Mouse (Mus musculus) adrenal gland, postnatal 25 days (tissue): ENCODE measurements at regions not wholly inside any gene's neighbourhood (a gene's known extent, or its start where the extent isn't known, plus 50 kb on each side); places are given as distances from the start of the nearest gene placed in this dataset.

Experiments
- DNase-seq: peaks from one replicate; pipeline ENCODE4 v3.0.0; 2021; ENCODE audit warnings: mixed read lengths

DNA sequence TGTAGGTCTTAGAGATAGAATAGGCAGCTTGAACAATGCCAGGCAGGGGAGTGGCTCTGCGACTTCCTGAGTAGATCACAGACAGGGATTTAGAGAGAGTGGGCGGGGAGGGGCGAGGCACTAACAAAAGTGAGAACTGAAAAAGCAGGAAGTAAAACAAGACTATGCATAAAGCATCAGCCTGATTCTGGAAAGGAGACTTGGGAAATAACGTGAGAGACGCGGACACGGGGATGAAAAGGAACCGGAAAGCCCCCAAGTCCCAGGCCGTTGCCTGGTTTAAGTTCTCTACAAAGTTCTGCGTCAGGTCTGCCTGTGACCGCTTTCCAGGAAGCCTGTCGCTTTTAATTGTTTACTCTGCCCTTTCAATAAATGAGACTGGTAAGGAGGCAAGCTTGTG lies 86.3 kb downstream of the D16Ertd472e start:
- no peak for DNase-seq

DNA sequence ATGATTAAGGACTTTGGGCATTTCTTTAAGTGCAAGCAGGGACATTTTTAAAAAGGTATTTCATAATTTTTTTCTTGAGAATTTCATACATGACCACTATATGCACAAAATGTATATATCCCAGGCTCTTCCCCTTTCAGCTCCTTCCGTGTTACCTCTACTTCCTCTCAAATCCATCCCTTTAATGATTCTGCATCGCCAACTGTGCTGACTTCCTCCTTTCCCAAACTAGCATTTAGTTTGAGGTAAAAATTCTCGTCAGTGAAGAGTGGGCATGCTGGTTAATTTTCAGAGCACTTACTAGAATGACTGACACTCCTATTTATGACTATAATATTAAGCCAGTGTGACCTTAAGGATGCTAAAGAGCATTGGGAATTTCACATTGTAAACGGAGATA lies 86.9 kb downstream of the D16Ertd472e start:
- DNase-seq, result no peak

DNA sequence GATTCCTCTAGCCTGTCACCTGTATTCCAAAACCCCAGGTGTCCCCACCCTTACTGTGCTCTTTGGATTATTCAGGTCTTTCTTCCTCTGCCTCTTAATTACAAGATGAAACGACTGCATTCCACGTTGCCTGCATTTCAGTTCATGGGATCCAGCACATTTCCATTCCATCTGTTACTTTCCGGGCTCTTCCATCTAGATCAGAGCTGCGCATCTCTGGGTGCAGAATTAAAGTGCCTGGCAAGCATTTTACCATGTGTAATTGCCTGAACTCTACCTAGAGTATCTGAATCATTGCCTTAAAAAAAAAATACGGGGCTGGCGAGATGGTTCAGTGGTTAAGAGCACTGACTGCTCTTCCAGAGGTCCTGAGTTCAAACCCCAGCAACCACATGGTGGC lies 90.0 kb downstream of the D16Ertd472e start:
- DNase-seq, result no peak

DNA sequence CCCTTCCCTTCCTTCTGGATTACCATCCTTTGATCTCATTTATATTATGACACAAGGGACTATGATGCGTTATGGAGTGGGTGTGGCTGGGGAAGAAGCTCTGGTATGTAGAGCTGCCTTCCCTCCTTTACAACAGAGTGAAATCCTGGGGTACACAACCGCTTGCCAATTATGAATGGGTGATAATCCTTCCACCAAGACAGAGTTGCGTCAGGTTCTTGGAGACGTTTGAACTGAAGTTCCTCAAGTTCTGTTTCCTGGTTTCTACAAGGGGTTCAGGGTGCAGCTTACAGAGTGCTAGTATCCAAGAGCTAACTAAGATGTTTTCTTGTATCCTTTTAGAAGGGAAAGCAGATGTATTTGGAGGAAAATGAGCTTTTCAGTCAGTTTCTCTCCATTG lies 92.2 kb downstream of the D16Ertd472e start:
- DNase-seq, result no peak

DNA sequence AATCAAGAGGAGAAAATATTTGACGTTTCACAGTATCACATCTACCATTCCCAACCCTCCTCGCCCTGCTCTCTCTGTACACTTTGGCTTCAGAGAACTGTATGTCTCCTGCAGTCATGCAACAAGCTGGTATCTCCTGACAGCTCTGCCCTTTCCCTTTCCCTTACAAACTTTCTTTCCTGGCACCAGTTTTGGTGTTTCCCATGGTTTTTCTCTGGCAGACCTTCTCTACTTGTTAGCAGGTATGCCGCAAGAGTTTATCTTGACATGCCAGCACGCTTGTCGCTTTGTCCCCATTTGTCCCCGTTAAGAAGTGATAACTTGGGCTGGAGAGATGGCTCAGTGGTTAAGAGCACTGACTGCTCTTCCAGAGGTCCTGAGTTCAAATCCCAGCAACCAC lies 94.9 kb downstream of the D16Ertd472e start:
- no peak for DNase-seq

DNA sequence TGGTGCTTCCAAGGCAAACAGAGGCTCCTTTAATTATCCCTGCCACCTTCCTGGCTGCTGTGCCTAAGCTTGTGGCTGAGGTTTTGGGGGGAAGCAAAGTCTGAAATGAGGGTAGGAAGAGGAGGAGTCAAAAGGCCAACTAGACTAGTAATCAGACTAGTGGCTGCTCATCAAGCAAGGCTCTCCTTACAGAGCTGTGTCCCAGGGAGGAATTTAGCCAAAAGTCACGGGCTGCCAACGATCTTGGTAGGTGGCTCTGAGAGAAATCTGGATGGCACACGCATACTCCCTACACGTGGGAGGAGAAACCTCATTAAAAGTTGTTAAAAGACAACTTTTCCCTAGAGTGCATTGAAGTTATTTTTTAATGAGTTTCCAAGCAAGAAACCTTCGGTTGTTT lies 95.4 kb downstream of the D16Ertd472e start:
- DNase-seq, result no peak

DNA sequence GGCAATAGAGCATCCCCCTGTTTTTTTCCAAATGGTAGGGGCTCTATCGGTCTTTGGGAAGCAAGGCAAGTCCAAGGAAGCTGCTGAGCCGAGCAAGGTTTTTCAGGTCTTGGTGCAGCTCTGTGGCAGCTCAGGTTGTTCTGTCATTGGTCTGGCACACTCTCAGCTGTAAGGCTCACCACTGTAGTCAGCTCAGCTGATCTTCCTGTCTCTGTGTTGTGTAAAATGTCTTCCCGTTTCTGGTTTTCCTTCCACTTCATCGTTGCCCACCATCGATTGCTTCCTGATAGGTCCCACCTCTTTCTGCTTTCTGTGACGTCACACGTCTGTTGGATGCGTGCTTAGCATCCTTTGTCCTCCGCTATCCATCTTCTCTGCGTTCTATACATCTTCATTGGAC lies 96.2 kb downstream of the D16Ertd472e start:
- DNase-seq, result no peak

DNA sequence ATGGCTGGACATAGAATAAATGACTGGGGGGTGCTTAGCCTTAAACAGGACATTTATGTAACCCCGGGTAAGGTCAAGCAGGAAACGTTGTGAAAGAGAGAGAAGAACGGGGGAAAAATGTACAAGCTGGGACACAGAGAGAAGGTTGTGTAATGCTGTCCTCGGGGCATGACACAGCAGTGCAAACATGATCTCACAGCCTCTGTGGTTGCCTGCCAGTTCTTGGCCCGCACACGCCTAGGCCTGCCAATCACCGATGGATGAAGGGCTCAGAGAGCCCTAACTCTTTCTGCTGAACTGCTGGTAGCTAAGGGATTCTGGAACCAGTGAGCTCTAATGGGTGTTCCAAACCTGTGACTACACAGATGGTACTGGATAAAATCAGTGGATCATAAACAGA lies 96.5 kb upstream of the Btg3 start:
- peak; percentile 51 for DNase-seq

DNA sequence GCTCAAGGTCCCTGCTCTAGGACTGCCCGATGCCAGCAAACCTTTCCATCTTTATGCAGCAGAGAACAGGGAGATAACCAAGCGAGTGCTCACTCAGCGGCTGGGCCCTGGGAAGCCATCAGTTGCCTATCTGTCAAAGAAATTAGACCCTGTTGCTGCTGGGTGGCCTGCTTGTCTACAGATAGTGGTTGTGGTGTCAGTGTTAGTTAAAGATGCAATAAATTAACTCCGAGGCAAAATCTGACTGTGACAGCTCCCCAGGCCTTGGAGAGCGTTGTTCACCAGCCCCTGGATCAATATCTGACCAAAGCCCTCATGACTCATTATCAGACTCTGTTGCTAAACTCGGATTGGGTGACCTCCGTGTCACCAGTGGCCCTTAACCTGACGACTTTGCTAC lies 83.0 kb upstream of the Btg3 start:
- DNase-seq, result peak; percentile 14

DNA sequence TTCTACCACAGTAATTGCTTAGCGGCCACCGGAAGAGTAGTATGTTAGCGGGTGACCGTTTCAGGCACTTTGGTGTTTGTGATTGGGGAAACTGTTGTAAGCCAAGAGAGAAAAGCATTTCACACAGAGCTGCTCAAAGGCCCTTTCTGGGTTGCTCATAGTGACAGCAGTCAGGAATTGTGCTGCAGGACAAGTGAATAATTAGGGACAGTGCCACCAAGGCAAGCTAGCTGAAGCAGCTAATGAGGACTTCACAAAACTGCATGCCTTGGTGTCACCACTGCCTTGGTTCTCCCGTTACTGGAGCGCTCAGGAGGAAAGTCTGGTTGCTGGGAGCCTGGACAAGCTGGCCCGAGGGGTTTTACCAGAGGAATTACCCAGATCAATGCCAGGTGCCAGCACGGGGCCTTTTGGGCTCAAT lies 80.7 kb upstream of the Btg3 start:
- no peak for DNase-seq

DNA sequence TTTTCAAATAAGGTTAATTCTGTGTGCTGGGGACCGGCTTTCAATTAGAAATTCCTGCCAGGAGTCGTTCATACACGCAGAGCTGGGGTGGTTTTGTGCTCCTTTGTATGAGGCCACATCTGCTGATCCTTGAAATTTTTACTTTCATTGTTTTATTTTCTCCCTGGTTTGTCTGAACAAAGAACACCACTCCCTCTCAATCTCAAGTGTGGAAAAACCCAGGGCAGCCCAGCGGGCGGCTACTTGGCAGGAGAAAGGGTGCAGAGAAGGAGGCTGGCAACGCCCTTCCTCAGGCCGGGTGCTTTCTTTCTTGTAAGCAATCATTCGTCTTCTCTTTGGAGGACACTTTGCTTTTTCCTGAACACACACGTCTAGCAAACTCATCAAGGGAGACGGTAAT lies 79.4 kb upstream of the Btg3 start:
- no peak for DNase-seq

DNA sequence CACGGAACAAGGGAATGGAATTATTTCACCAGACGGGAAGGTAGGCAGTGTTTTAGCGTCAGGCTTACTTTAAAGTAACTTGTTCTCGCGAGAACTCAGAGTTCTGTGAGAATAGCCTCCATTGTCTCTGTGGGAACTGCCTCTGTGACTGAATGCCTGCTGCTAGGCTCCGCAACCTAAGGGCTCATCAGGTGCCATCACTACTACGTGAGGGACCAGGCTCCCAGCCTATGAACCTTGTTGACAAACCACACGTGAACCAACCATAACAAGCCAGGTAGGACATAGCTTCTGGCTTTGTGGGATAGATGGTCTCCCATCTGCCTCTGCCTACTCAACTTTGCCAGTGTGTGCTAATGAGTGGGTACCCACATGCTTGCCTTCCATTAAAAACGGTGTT lies 77.5 kb upstream of the Btg3 start:
- DNase-seq, result no peak

DNA sequence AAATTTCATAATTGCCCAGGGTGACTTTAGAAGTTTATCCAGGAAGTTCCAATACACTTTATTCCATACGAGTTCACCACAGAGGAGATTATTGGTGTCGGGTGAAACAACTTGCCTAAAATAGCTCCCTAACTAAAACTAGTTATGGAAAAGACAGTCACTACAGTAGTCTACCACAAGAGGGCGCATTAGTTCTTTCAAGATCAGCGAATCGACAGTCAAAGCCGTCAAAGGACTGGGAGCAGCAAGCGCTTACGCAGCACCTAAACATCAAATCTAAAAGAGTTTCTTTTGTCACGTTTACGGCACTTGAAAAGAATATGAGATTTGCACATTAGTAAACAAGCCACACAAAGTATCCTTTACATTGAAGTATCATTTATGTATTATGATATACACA lies 75.3 kb upstream of the Btg3 start:
- DNase-seq, result no peak

DNA sequence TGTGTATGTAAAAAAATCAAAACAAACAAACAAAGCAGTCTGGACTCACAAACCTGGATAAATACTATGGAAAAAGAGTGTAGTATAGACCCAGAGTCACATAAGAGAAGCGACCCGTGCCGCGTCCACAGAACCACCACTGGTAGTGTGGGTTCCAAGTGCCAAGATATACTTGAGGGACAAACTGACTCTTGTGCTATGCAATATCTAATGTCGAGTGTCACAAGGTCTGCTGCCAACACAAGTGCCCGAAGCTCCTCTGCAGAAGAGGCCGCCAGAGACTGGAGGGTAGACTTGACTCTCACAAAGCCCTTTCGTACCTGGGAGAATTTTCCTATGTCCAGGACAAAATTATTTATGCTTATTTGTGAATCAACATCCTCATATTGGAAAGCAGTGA lies 74.8 kb upstream of the Btg3 start:
- no peak for DNase-seq

DNA sequence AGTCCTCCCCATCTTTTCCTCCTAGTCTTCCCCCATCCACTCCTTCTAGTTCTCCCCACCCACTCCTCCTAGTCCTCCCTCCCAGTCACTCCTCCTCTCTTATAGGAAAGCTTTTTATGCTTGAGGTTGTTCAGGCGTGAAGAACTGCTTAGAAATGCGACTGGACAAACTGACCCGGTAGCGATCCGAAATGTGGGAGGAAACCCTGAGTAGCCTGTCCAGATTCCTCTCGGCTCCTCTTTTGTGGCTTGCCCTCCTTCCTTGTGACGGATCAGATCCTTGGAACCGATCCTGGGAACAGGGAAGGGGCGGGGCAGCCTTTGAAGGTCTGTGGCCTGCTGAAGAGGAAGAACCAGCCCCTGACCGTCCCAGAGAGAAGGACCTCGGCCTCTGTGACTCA lies 74.3 kb upstream of the Btg3 start:
- peak; percentile 72 for DNase-seq

DNA sequence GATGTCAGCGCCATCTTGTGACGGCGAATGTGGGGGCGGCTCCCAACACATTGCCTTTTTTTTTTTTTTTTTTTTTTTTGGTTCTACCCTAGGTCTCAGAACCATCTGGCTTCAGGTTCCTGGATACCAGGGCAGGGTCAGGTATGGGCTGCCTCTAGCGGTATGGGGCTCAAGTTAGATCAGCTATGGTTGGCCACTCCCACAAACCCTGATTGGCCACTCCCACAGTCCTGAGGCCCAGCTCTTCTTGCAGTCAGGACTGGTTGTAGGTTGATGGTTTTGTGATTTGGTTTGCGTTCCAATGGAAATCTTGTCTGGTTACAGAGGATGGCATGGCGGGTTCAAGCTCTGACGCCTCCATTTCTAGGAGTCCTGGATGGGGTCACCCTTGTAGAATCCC lies 72.2 kb upstream of the Btg3 start:
- DNase-seq, result no peak

DNA sequence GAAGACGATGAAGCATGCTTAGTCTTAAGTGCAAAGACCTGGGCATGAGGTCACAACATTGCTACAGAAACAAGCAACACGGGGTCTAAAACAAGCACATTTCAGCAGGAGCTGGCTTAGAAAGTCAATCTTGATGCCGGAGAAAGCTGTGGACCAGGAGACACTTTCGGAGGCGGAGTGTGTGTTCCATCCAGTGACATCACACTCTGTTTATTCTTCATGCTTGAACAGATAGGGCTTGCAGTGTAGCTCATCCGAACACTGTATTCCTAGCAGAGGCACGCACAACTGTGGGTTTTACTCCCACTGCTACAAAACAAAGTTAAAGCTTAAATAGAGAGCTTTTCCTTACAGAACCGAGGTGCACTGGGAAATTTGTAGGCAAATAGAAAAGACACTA lies 66.3 kb upstream of the Btg3 start:
- no peak for DNase-seq

DNA sequence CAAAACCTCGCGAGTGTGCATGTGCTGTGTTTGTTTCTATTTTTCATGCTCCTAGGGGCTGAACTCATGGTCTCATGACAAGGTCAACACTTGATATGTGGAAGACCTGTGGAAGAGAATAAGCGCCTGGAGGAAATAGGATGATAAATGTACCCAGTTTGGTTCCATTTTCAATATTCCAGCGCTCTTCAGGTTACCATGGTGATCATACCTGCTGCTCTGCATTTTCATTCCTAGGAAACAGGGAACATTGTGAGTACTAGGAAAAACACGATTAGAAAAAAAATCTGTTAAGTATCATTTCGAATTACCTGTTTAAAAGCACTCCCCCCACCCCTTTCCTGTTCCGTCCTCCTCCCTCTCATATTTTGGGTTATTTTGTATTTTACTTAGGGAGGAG lies 65.8 kb upstream of the Btg3 start:
- no peak for DNase-seq

DNA sequence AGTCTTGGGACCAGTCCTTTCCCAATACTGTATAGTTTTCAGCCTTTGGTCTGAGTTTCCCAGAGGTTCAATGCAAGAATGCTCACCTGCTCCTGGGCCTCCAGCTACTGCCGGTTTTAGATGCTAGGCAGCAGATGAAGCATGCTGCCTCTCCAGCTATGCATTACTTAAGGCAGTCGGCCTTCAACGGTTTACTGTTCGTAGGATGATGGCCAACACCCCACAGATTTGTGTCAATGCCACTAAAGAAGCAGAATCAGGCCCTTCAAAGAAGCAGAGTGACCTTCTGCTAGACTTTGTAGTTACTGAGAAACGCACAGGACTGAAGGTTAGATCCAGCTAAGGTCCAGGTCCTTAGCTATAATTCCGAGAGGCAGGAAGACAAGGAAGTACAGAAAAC lies 65.0 kb upstream of the Btg3 start:
- no peak for DNase-seq

DNA sequence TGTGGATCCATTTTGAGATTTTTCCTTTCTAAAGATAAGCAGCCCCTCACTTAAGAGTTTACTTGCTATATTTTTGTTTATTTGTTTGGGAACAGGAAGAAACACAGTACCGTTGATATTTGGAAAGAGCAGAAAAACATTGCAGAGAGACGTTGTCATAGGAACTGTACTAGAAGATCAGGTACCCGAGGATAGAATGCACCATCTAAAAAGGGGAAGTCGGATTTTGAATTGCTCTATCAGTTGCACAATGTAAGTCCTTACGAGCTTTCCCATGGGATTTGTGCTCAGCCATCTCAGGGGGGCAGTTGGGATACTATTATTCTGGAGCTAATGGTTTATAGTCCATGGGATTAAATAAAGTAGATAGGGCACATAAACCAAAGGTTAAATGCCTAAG lies 58.7 kb upstream of the Btg3 start:
- no peak for DNase-seq

DNA sequence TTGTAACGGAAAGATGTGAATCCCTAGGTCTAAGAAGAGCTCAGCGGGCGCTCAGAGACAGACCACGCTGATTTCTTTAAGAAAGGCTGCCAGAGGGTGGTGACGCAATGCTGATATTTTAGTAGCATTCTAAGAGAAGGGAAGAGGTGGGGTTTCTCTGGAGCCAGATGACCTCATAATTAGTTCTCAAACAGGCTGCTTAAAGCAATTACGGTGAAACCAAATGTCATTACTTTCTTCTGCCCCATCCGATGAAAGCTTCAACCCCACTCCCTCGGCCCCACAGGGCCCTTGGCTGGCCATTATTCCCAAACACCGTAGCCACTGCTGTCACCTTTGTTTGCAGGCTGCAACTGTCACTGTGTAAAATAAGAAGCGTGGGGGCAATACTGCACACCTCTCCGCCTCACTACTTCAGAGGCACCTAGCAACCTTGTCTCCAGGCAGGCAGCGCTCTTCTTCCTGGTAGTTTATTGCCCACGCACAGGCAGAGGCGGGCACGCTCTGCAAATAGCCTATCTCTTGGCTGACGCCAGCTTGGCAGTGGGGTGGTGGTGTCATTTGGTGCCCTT lies 50.6 kb upstream of the Btg3 start:
- peak; percentile 35 for DNase-seq
